Mouse (Mus musculus) kidney, postnatal 0 days (tissue): ENCODE measurements around the gene Casr. TPM values are rescaled to one million over a fixed set of nuclear protein-coding genes. Genes with fewer than 3 reads are reported as not detected.
A peak's percentile ranks its signal among the peaks of the same experiment; 100 is the strongest.

Experiments
- ATAC-seq: fragments of 200-750 bp; cut with Nextera tagmentation; replicated peaks from 2 replicates; pipeline ENCODE4 v1.8.0; 2017; ENCODE audit warnings: low read depth, moderate number of reproducible peaks, moderate TSS enrichment, moderate library complexity; ENCODE audit not compliant: low FRiP score
- DNase-seq: peaks from one replicate; pipeline ENCODE4 v3.0.0-alpha.2; 2016; ENCODE audit warnings: low spot score
- H3K27ac ChIP-seq: fragments of 300-500 bp; sonication (generic); 2 replicates; pipeline ENCODE4 v1.5.1; 2014; ENCODE audit warnings: mild to moderate bottlenecking
- H3K27me3 ChIP-seq: fragments of 300-500 bp; sonication (generic); 2 replicates; pipeline ENCODE4 v1.6.1; 2014; ENCODE audit warnings: low read length, mixed read lengths; ENCODE audit not compliant: insufficient read depth
- H3K36me3 ChIP-seq: fragments of 300-500 bp; sonication (generic); 2 replicates; pipeline ENCODE4 v1.6.1; 2014; ENCODE audit warnings: low read length, mixed read lengths; ENCODE audit not compliant: insufficient read depth
- H3K4me1 ChIP-seq: fragments of 300-500 bp; sonication (generic); replicated peaks from 2 replicates; pipeline ENCODE4 v1.6.1; 2014; ENCODE audit warnings: antibody characterized with exemption, low read length, mixed read lengths; ENCODE audit not compliant: insufficient read depth
- H3K4me2 ChIP-seq: fragments of 300-500 bp; sonication (generic); 2 replicates; pipeline ENCODE4 v1.6.1; 2014; ENCODE audit warnings: mild to moderate bottlenecking, low read length, moderate library complexity, mixed read lengths
- H3K4me3 ChIP-seq: fragments of 300-500 bp; sonication (generic); replicated peaks from 2 replicates; pipeline ENCODE4 v1.5.1; 2014; ENCODE audit warnings: low read depth, low read length
- H3K9ac ChIP-seq: fragments of 300-500 bp; sonication (generic); 2 replicates; pipeline ENCODE4 v1.6.1; 2014; ENCODE audit warnings: low read depth, low read length
- H3K9me3 ChIP-seq: fragments of 300-500 bp; sonication (generic); replicated peaks from 2 replicates; pipeline ENCODE4 v1.6.1; 2016; ENCODE audit warnings: low read length, inconsistent platforms, mixed read lengths
- CTCF ChIP-seq: IDR thresholded peaks from 2 replicates; pipeline ENCODE4 v1.5.1; 2016; ENCODE audit warnings: antibody characterized with exemption, low read depth, mild to moderate bottlenecking, moderate library complexity
- WGBS: fragments of 180-500 bp; shearing (Covaris S2); extraction: QIAGEN DNeasy Blood & Tissue Kit; methylation state at CpG from one replicate; pipeline ENCODE4 v1.1.7; 2014; 5-methylcytosine and 5-hydroxymethylcytosine counted together
- polyA plus RNA-seq: library from polyadenylated mRNA; unstranded; fragments of >200 nt; fragmentation: Nextera tagmentation; extraction: Ambion mirVana; gene quantifications from 2 replicates; pipeline ENCODE4 v1.2.1, GENCODE M21; 2015

Gene Casr
- polyA plus RNA-seq, 1 experiment from 2014 or later = 4.6 TPM

GRCm38 (mm10) chr16:36502286-36502685 is 59.7 kb downstream of the Casr start:
- no peak overlapping the region for H3K4me2 ChIP-seq
- no peaks in the 10 kb centered on the region for H3K9me3 ChIP-seq
- H3K27ac ChIP-seq = no peak overlapping the region
- DNase-seq (no peak), ATAC-seq (no peak)
- H3K4me1 ChIP-seq = no peaks in the 10 kb centered on the region
- no peak overlapping the region for H3K9ac ChIP-seq
- no peaks in the 10 kb centered on the region for H3K36me3 ChIP-seq
- no peak overlapping the region for H3K4me3 ChIP-seq
- no peak for TF ChIP-seq CTCF
- 78% methylated on average over 2 of the region's 2 CpGs for WGBS
- H3K27me3 ChIP-seq = no peaks in the 10 kb centered on the region

- H3K9ac ChIP-seq = no peak overlapping the region
- H3K4me3 ChIP-seq = no peak overlapping the region
- no peak overlapping the region for H3K4me2 ChIP-seq
- WGBS = 64% methylated on average over 1 of the region's 1 CpGs
- no peak for DNase-seq
- no peak for TF ChIP-seq CTCF
- ATAC-seq = no peak
- no peak overlapping the region for H3K27ac ChIP-seq
- H3K4me1 ChIP-seq = 0 out of 2 replicates have a peak, but pooled peaks cover 7% of the 10 kb centered on the region
- H3K36me3 ChIP-seq = no peaks in the 10 kb centered on the region
- no peaks in the 10 kb centered on the region for H3K9me3 ChIP-seq
- no peaks in the 10 kb centered on the region for H3K27me3 ChIP-seq
Measured at GRCm38 (mm10) chr16:36492420-36492819, 69.5 kb downstream of the Casr start.

GRCm38 (mm10) chr16:36476866-36477265 is 85.1 kb downstream of the Casr start:
- Histone ChIP-seq H3K27me3 (no peaks in the 10 kb centered on the region), H3K9ac (no peak overlapping the region), H3K9me3 (no peaks in the 10 kb centered on the region), H3K27ac (no peak overlapping the region), H3K36me3 (no peaks in the 10 kb centered on the region), H3K4me3 (no peak overlapping the region), H3K4me2 (no peak overlapping the region), H3K4me1 (no peaks in the 10 kb centered on the region)
- WGBS = 62% methylated on average over 9 of the region's 9 CpGs
- no peak for TF ChIP-seq CTCF
- no peak for DNase-seq
- no peak for ATAC-seq

DNA sequence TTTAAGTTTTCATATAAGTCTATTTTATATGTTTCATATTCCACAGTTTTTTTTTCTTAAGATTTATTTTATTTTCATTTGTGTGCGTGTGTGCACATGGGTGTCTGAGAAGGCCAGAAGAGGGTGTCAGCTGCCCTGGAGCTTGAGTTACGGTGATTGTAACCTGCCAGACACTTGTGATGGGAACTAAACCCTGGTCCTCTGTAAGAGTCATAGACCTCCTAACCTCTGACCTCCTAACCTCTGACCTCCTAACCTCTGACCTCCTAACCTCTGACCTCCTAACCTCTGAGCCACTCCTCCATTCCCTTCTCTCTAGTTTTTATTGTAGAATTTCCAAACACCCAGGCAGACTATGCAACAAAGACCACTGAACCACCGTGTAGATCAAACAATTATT is 86.4 kb downstream of the Casr start:
- Histone ChIP-seq H3K9me3 (no peaks in the 10 kb centered on the region), H3K27ac (no peak overlapping the region), H3K36me3 (no peaks in the 10 kb centered on the region), H3K4me1 (no peaks in the 10 kb centered on the region), H3K4me3 (no peak overlapping the region), H3K9ac (no peak overlapping the region), H3K4me2 (no peak overlapping the region), H3K27me3 (no peaks in the 10 kb centered on the region)
- no peak for TF ChIP-seq CTCF
- 89% methylated on average over 3 of the region's 3 CpGs for WGBS
- DNase-seq (no peak), ATAC-seq (no peak)

DNA sequence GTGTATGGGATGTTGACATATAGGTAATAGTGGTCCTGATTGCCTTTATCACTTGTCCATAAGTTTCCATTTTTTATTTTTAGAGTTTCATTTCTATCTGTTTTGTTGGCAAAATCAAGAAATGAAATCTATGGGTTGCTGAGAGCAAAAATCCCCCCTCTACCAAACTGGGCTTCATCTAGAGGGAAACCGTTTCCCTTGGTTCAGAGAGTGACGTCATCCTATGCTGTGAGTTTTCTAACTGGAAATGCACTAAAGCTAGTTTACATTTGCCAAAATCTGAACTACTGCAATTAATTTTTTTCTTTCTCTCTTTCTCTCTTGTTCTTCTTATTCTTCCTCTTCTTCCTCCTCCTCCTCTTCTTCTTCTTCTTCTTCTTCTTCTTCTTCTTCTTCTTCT is 87.1 kb downstream of the Casr start:
- no peak overlapping the region for H3K4me2 ChIP-seq
- 73% methylated on average over 2 of the region's 2 CpGs for WGBS
- DNase-seq = no peak
- H3K27ac ChIP-seq = no peak overlapping the region
- no peaks in the 10 kb centered on the region for H3K36me3 ChIP-seq
- no peak for TF ChIP-seq CTCF
- ATAC-seq = no peak
- no peak overlapping the region for H3K4me3 ChIP-seq
- no peak overlapping the region for H3K9ac ChIP-seq
- H3K27me3 ChIP-seq = no peaks in the 10 kb centered on the region
- H3K9me3 ChIP-seq = no peaks in the 10 kb centered on the region
- H3K4me1 ChIP-seq = no peaks in the 10 kb centered on the region

- peak; percentile 89 for ATAC-seq
- Histone ChIP-seq H3K27ac (no peak overlapping the region), H3K9me3 (no peaks in the 10 kb centered on the region), H3K4me3 (no peak overlapping the region), H3K36me3 (no peaks in the 10 kb centered on the region), H3K4me2 (no peak overlapping the region), H3K9ac (no peak overlapping the region), H3K27me3 (no peaks in the 10 kb centered on the region), H3K4me1 (no peaks in the 10 kb centered on the region)
- peak; percentile 40 for DNase-seq
- peak; percentile 82 for TF ChIP-seq CTCF
- WGBS = 42% methylated on average over 17 of the region's 17 CpGs
Measured at GRCm38 (mm10) chr16:36473217-36474216, 88.4 kb downstream of the Casr start.
